Mouse (Mus musculus) liver, postnatal 0 days (tissue): ENCODE measurements around the gene Mef2d. TPM values are rescaled to one million over a fixed set of nuclear protein-coding genes. Genes with fewer than 3 reads are reported as not detected.

Experiments
- ATAC-seq: fragments of 200-750 bp; cut with Nextera tagmentation; 2 replicates; pipeline ENCODE4 v1.8.0; 2017; ENCODE audit warnings: mild to moderate bottlenecking, moderate library complexity
- DNase-seq: peaks from one replicate; pipeline ENCODE4 v3.0.0-alpha.2; 2016
- H3K27ac ChIP-seq: fragments of 300-500 bp; sonication (generic); 2 replicates; pipeline ENCODE4 v1.5.1; 2014; ENCODE audit warnings: antibody characterized with exemption, moderate library complexity, mild to moderate bottlenecking, low read depth
- H3K27me3 ChIP-seq: fragments of 300-500 bp; sonication (generic); 2 replicates; pipeline ENCODE4 v1.6.1; 2014; ENCODE audit warnings: low read length, control low read depth, mixed read lengths; ENCODE audit not compliant: insufficient read depth
- H3K36me3 ChIP-seq: fragments of 300-500 bp; sonication (generic); replicated peaks from 2 replicates; pipeline ENCODE4 v1.6.1; 2014; ENCODE audit warnings: mild to moderate bottlenecking, control low read depth, low read length, moderate library complexity, mixed read lengths; ENCODE audit not compliant: insufficient read depth
- H3K4me1 ChIP-seq: fragments of 300-500 bp; sonication (generic); 2 replicates; pipeline ENCODE4 v1.6.1; 2014; ENCODE audit warnings: antibody characterized with exemption, mild to moderate bottlenecking, control low read depth; ENCODE audit not compliant: insufficient read depth
- H3K4me2 ChIP-seq: fragments of 300-500 bp; sonication (generic); 2 replicates; pipeline ENCODE4 v1.6.1; 2014; ENCODE audit warnings: low read depth, mild to moderate bottlenecking, low read length, moderate library complexity, mixed read lengths
- H3K4me3 ChIP-seq: fragments of 300-500 bp; sonication (generic); 2 replicates; pipeline ENCODE4 v1.5.1; 2014; ENCODE audit warnings: low read depth, low read length
- H3K9ac ChIP-seq: fragments of 300-500 bp; sonication (generic); replicated peaks from 2 replicates; pipeline ENCODE4 v1.6.1; 2014; ENCODE audit warnings: mild to moderate bottlenecking, moderate library complexity
- H3K9me3 ChIP-seq: fragments of 300-500 bp; sonication (generic); 2 replicates; pipeline ENCODE4 v1.6.1; 2016; ENCODE audit warnings: mild to moderate bottlenecking, control low read depth, low read length, mixed read lengths
- CTCF ChIP-seq: sonication (generic); IDR thresholded peaks from 2 replicates; pipeline ENCODE4 v1.5.1; 2016; ENCODE audit warnings: antibody characterized with exemption, low read depth
- EP300 ChIP-seq: IDR thresholded peaks from 2 replicates; pipeline ENCODE4 v1.6.1; 2016; ENCODE audit warnings: antibody characterized with exemption, low read depth, mild to moderate bottlenecking
- WGBS: fragments of 180-500 bp; shearing (Covaris S2); extraction: QIAGEN DNeasy Blood & Tissue Kit; methylation state at CpG from one replicate; pipeline ENCODE4 v1.1.7; 2014; ENCODE audit not compliant: insufficient replicate concordance; 5-methylcytosine and 5-hydroxymethylcytosine counted together
- polyA plus RNA-seq: library from polyadenylated mRNA; unstranded; fragments of >200 nt; fragmentation: Nextera tagmentation; extraction: Ambion mirVana; gene quantifications from 2 replicates; pipeline ENCODE4 v1.2.1, GENCODE M21; 2015

Mef2d gene
- polyA plus RNA-seq, 1 experiment from 2014 or later = 5.7 TPM

DNA sequence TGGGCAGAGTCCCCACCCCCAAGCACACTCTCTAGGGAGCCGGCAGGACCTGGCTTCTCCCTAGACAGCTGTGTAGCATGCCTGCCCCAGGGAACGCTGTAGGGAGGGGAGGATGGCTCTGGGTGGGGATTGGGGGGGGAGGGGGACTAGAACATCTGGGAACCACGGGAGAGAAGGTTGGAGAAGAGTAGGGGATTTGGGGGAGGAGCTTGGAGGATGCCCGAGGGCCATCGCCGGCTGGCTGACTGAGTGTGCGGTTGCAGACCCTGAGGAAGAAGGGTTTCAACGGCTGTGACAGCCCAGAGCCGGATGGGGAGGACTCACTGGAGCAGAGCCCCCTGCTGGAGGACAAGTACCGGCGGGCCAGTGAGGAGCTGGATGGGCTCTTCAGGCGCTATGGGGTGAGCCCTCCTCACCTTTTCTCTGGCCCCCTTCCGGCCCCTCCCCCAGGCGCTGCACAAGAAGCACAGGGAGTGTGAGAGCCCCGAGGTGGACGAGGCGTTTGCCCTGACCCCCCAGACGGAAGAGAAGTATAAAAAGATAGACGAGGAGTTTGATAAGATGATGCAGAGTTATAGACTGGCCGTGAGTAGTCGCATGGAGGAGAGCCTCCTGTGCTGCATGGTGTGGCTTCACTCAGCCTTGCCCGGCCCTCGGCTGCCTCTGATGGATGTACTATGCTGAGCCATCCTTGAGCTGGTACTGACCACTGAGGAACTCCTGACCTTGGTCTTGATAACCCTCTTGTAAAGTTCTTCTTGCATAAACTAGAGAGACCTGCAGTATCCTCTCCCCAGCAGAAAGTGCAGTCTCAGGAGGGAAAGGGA is 15.8 kb downstream of the Mef2d start:
- no peaks in the 10 kb centered on the region for H3K27me3 ChIP-seq
- ATAC-seq (peak; percentile 46; the same call in 1 of the 2 replicates), DNase-seq (peak; percentile 57)
- H3K4me3 ChIP-seq = no peak overlapping the region
- TF ChIP-seq EP300 (no peak), CTCF (peak; percentile 69)
- 41% methylated on average over 23 of the region's 23 CpGs for WGBS
- no peak overlapping the region for H3K27ac ChIP-seq
- H3K4me2 ChIP-seq = no peak overlapping the region
- no peak overlapping the region for H3K9ac ChIP-seq
- no peaks in the 10 kb centered on the region for H3K4me1 ChIP-seq
- peaks cover 71% of the 10 kb centered on the region for H3K36me3 ChIP-seq
- H3K9me3 ChIP-seq = no peaks in the 10 kb centered on the region

DNA sequence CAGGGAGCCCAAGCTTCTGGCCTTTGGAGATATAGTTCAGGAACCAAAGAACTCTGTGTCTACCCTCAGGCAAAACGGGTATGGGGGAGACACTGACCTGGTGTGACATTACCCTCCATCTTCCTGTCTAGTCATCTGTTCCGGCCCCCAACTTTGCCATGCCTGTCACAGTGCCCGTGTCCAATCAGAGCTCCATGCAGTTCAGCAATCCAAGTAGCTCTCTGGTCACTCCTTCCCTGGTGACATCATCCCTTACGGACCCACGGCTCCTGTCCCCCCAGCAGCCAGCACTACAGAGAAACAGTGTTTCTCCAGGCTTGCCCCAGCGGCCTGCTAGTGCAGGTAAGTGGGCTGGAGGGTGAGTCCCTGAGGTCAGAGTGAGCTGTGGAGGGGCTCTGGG is 16.8 kb downstream of the Mef2d start:
- no peak overlapping the region for H3K4me2 ChIP-seq
- no peaks in the 10 kb centered on the region for H3K27me3 ChIP-seq
- no peak overlapping the region for H3K4me3 ChIP-seq
- DNase-seq = no peak
- H3K9me3 ChIP-seq = no peaks in the 10 kb centered on the region
- no peak for TF ChIP-seq EP300
- no peak for TF ChIP-seq CTCF
- H3K9ac ChIP-seq = no peak overlapping the region
- H3K27ac ChIP-seq = no peak overlapping the region
- H3K4me1 ChIP-seq = no peaks in the 10 kb centered on the region
- no peak for ATAC-seq
- H3K36me3 ChIP-seq = peaks cover 81% of the 10 kb centered on the region
- 78% methylated on average over 6 of the region's 6 CpGs for WGBS

- 81% methylated on average over 6 of the region's 6 CpGs for WGBS
- Histone ChIP-seq H3K4me3 (no peak overlapping the region), H3K9me3 (no peaks in the 10 kb centered on the region), H3K4me2 (no peak overlapping the region), H3K36me3 (peaks cover 88% of the 10 kb centered on the region), H3K9ac (no peak overlapping the region), H3K27ac (no peak overlapping the region), H3K27me3 (no peaks in the 10 kb centered on the region), H3K4me1 (no peaks in the 10 kb centered on the region)
- TF ChIP-seq EP300 (no peak), CTCF (no peak)
- ATAC-seq = no peak
- no peak for DNase-seq
These were observed 18.7 kb downstream of the Mef2d start for GRCm38 (mm10) chr3:88160856-88161255.

DNA sequence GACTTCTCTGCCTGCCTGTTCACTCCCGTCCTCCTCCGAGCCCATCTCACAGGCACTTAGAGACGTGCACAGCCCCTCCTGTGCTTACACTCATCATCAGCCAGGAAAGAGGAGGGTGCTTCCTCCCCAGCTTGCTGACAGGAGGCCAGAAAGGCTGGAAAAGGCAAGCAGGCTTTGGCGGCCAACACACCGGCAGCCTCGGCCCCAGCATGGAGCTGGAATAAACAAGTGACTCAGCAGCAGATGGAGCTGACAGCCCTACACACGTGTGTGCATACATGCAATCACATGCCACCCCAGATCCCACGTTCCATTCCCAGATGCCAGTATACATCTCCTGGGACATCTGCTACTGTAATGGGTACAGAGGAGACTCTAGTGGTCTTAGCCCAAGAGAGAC is 20.1 kb downstream of the Mef2d start:
- no peak overlapping the region for H3K4me3 ChIP-seq
- H3K4me2 ChIP-seq = no peak overlapping the region
- H3K36me3 ChIP-seq = peaks cover 86% of the 10 kb centered on the region
- H3K27me3 ChIP-seq = no peaks in the 10 kb centered on the region
- H3K9ac ChIP-seq = no peak overlapping the region
- ATAC-seq (no peak), DNase-seq (peak; percentile 12)
- no peaks in the 10 kb centered on the region for H3K9me3 ChIP-seq
- 0 out of 2 replicates have a peak, but pooled peaks cover 5% of the 10 kb centered on the region for H3K4me1 ChIP-seq
- WGBS = 88% methylated on average over 8 of the region's 8 CpGs
- no peak overlapping the region for H3K27ac ChIP-seq
- TF ChIP-seq EP300 (no peak), CTCF (no peak)

DNA sequence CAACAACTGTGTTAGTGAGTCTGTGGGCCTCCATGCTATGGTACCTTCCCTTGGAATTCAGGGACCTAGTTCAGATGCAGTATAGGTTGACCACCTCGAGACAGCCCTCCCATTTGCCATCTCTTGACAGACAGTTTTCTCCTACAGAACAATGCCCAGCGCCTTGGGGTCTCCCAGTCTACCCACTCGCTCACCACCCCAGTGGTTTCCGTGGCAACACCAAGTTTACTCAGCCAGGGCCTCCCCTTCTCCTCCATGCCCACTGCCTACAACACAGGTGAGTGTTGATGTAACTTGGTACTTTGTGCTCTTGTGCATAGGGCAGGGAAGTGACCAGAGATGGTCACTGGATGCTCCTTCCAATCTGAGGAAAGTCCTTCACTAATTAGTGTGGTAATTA is 20.6 kb downstream of the Mef2d start:
- WGBS = 82% methylated on average over 4 of the region's 4 CpGs
- no peak for DNase-seq
- no peak overlapping the region for H3K9ac ChIP-seq
- no peak for ATAC-seq
- peaks cover 88% of the 10 kb centered on the region for H3K36me3 ChIP-seq
- no peaks in the 10 kb centered on the region for H3K9me3 ChIP-seq
- no peaks in the 10 kb centered on the region for H3K27me3 ChIP-seq
- H3K4me1 ChIP-seq = 0 out of 2 replicates have a peak, but pooled peaks cover 5% of the 10 kb centered on the region
- H3K4me2 ChIP-seq = no peak overlapping the region
- H3K27ac ChIP-seq = no peak overlapping the region
- TF ChIP-seq CTCF (no peak), EP300 (no peak)
- H3K4me3 ChIP-seq = no peak overlapping the region

- DNase-seq = no peak
- Histone ChIP-seq H3K4me1 (0 out of 2 replicates have a peak, but pooled peaks cover 5% of the 10 kb centered on the region), H3K4me3 (no peak overlapping the region), H3K27ac (no peak overlapping the region), H3K27me3 (no peaks in the 10 kb centered on the region), H3K9me3 (no peaks in the 10 kb centered on the region), H3K4me2 (no peak overlapping the region), H3K9ac (no peak overlapping the region), H3K36me3 (peaks cover 87% of the 10 kb centered on the region)
- TF ChIP-seq EP300 = no peak
- no peak for TF ChIP-seq CTCF
- 74% methylated on average over 3 of the region's 3 CpGs for WGBS
- no peak for ATAC-seq
These were observed 21.7 kb downstream of the Mef2d start for GRCm38 (mm10) chr3:88163847-88164246.
